Mouse (Mus musculus): Measurements from ENCODE around the gene Fgr. TPM values are rescaled to one million over a fixed set of nuclear protein-coding genes. Genes with fewer than 3 reads are reported as not detected.

The Fgr gene
- total and polyA plus RNA-seq, 2 experiments from 2014 or later: 0.19 to 0.33 TPM

DNA sequence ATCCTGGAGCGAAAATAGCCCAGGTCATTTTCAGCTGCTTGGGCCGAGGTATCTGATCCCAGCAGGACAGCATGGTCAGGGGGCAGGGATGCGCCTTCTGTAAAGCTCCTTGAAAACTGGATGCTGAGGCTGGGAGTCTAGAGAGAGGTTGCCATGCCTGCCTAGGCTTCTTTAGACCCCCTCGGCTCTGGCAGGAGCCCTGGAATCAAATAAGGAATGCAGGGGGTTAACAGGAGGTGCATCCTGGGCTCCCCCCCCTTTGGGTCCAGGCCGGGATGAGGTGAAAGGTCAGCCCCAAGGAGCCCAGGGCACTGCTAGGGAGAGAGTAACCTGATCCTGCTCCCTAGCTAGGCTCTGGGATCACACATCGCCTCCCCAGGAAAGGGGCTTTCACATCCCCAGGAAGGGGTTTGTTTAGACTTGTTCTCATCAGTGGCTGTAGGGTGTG is 70.8 kb downstream of the Fgr start:
- Histone ChIP-seq H3K36me3 (ENCODE audit: insufficient read depth, low read length) (no peaks in the 10 kb centered on the region), H3K4me1 (ENCODE audit: insufficient read depth, low read length) (peaks cover 70% of the 10 kb centered on the region), H3K4me3 (ENCODE audit: low read depth, low read length) (no peak overlapping the region), H3K4me2 (ENCODE audit: low read depth, low read length, poor library complexity, severe bottlenecking) (no peak overlapping the region), H3K27me3 (ENCODE audit: insufficient read depth, low read length) (no peaks in the 10 kb centered on the region), H3K27ac (ENCODE audit: low read depth, low read length) (peak overlapping the region; percentile 32; the same call in 1 of the 2 replicates), H3K9me3 (ENCODE audit: low read length) (no peaks in the 10 kb centered on the region), H3K9ac (replicated peaks; ENCODE audit: low read length, poor library complexity, severe bottlenecking) (0 out of 2 replicates have a peak overlapping the region, but pooled peaks have one; percentile 13)
- 31% methylated on average over 6 of the region's 6 CpGs for WGBS
- ATAC-seq (ENCODE audit: low FRiP score): no peak
- no peak for DNase-seq (ENCODE audit: low spot score)
- TF ChIP-seq CTCF (IDR thresholded peaks at IDR 0.05): no peak

DNA sequence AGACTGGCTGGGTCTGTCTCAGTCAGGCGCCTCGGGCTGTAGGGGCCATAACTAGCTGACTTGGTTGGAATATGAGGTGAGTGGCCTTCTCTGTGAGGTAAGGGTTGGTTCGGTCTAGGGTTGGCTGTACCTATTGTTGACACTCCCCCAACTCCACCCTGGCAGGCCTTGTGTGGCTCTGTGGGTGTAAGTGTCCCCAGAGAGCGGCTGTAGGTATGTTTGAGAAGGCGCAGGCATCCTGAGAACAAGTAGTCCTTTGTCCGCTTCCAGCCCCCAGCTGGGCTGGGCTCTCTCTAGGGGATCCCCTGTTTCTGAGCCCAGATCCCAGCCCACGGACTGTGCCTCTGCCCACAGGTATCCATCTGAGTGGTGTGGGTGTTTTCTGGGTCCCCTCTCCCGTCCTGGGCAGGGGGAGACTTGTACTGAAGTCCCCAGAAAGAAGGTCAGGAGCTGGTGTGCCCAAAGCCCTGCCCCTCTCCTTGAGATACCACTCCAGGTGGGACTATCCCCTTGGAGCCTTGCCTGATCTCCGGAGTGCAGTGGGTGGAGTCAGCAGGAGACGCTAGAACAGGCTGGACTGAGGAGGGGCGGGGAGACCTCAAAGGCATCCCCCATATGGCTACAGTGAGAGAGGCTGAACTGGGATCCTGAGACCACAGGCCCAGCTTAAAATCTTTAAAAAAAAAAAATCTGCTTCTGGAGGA is 72.0 kb downstream of the Fgr start:
- Histone ChIP-seq H3K36me3 (ENCODE audit: insufficient read depth, low read length) (no peaks in the 10 kb centered on the region), H3K9me3 (ENCODE audit: low read length) (no peaks in the 10 kb centered on the region), H3K27ac (ENCODE audit: low read depth, low read length) (peak overlapping the region; percentile 51; the same call in 1 of the 2 replicates), H3K4me3 (ENCODE audit: low read depth, low read length) (no peak overlapping the region), H3K9ac (replicated peaks; ENCODE audit: low read length, poor library complexity, severe bottlenecking) (0 out of 2 replicates have a peak overlapping the region, but pooled peaks have one; percentile 8), H3K4me2 (ENCODE audit: low read depth, low read length, poor library complexity, severe bottlenecking) (no peak overlapping the region), H3K4me1 (ENCODE audit: insufficient read depth, low read length) (peaks cover 77% of the 10 kb centered on the region), H3K27me3 (ENCODE audit: insufficient read depth, low read length) (no peaks in the 10 kb centered on the region)
- DNase-seq (ENCODE audit: low spot score): no peak
- WGBS: 39% methylated on average over 11 of the region's 11 CpGs
- ATAC-seq (ENCODE audit: low FRiP score): no peak
- no peak for TF ChIP-seq CTCF (IDR thresholded peaks at IDR 0.05)

GRCm38 (mm10) chr4:133046691-133047352 is 72.9 kb downstream of the Fgr start:
- no peaks in the 10 kb centered on the region for H3K27me3 ChIP-seq (ENCODE audit: insufficient read depth, low read length)
- H3K9me3 ChIP-seq (ENCODE audit: low read length): no peaks in the 10 kb centered on the region
- WGBS: 29% methylated on average over 12 of the region's 12 CpGs
- H3K9ac ChIP-seq (replicated peaks; ENCODE audit: low read length, poor library complexity, severe bottlenecking): peak overlapping the region; percentile 42
- DNase-seq (ENCODE audit: low spot score) (no peak), ATAC-seq (ENCODE audit: low FRiP score) (no peak)
- H3K4me1 ChIP-seq (ENCODE audit: insufficient read depth, low read length): peaks cover 85% of the 10 kb centered on the region
- H3K4me2 ChIP-seq (ENCODE audit: low read depth, low read length, poor library complexity, severe bottlenecking): peak overlapping the region; percentile 33; the same call in 1 of the 2 replicates
- no peak overlapping the region for H3K4me3 ChIP-seq (ENCODE audit: low read depth, low read length)
- H3K27ac ChIP-seq (ENCODE audit: low read depth, low read length): peak overlapping the region; percentile 72
- TF ChIP-seq CTCF (IDR thresholded peaks at IDR 0.05): no peak
- H3K36me3 ChIP-seq (ENCODE audit: insufficient read depth, low read length): no peaks in the 10 kb centered on the region

GRCm38 (mm10) chr4:133047353-133048105 is 73.6 kb downstream of the Fgr start:
- Histone ChIP-seq H3K9me3 (ENCODE audit: low read length) (no peaks in the 10 kb centered on the region), H3K27ac (ENCODE audit: low read depth, low read length) (peak overlapping the region; percentile 72), H3K9ac (replicated peaks; ENCODE audit: low read length, poor library complexity, severe bottlenecking) (peak overlapping the region; percentile 42), H3K36me3 (ENCODE audit: insufficient read depth, low read length) (no peaks in the 10 kb centered on the region), H3K4me3 (ENCODE audit: low read depth, low read length) (no peak overlapping the region), H3K4me1 (ENCODE audit: insufficient read depth, low read length) (peaks cover 80% of the 10 kb centered on the region), H3K4me2 (ENCODE audit: low read depth, low read length, poor library complexity, severe bottlenecking) (peak overlapping the region; percentile 33), H3K27me3 (ENCODE audit: insufficient read depth, low read length) (no peaks in the 10 kb centered on the region)
- WGBS: 11% methylated on average over 16 of the region's 16 CpGs
- DNase-seq (ENCODE audit: low spot score) (peak; percentile 74), ATAC-seq (ENCODE audit: low FRiP score) (no peak)
- no peak for TF ChIP-seq CTCF (IDR thresholded peaks at IDR 0.05)

GRCm38 (mm10) chr4:133049071-133049920 is 75.4 kb downstream of the Fgr start:
- no peak overlapping the region for H3K4me3 ChIP-seq (ENCODE audit: low read depth, low read length)
- peaks cover 66% of the 10 kb centered on the region for H3K4me1 ChIP-seq (ENCODE audit: insufficient read depth, low read length)
- no peaks in the 10 kb centered on the region for H3K27me3 ChIP-seq (ENCODE audit: insufficient read depth, low read length)
- 49% methylated on average over 18 of the region's 19 CpGs for WGBS
- no peaks in the 10 kb centered on the region for H3K36me3 ChIP-seq (ENCODE audit: insufficient read depth, low read length)
- peak overlapping the region; percentile 2; the same call in 1 of the 2 replicates for H3K9ac ChIP-seq (replicated peaks; ENCODE audit: low read length, poor library complexity, severe bottlenecking)
- DNase-seq (ENCODE audit: low spot score): peak; percentile 49
- H3K27ac ChIP-seq (ENCODE audit: low read depth, low read length): peak overlapping the region; percentile 72
- no peaks in the 10 kb centered on the region for H3K9me3 ChIP-seq (ENCODE audit: low read length)
- no peak for ATAC-seq (ENCODE audit: low FRiP score)
- no peak for TF ChIP-seq CTCF (IDR thresholded peaks at IDR 0.05)
- no peak overlapping the region for H3K4me2 ChIP-seq (ENCODE audit: low read depth, low read length, poor library complexity, severe bottlenecking)

Data from midbrain, postnatal 0 days (tissue).